Mouse (Mus musculus): Measurements from ENCODE around the gene Lingo1.

Lingo1 gene

DNA sequence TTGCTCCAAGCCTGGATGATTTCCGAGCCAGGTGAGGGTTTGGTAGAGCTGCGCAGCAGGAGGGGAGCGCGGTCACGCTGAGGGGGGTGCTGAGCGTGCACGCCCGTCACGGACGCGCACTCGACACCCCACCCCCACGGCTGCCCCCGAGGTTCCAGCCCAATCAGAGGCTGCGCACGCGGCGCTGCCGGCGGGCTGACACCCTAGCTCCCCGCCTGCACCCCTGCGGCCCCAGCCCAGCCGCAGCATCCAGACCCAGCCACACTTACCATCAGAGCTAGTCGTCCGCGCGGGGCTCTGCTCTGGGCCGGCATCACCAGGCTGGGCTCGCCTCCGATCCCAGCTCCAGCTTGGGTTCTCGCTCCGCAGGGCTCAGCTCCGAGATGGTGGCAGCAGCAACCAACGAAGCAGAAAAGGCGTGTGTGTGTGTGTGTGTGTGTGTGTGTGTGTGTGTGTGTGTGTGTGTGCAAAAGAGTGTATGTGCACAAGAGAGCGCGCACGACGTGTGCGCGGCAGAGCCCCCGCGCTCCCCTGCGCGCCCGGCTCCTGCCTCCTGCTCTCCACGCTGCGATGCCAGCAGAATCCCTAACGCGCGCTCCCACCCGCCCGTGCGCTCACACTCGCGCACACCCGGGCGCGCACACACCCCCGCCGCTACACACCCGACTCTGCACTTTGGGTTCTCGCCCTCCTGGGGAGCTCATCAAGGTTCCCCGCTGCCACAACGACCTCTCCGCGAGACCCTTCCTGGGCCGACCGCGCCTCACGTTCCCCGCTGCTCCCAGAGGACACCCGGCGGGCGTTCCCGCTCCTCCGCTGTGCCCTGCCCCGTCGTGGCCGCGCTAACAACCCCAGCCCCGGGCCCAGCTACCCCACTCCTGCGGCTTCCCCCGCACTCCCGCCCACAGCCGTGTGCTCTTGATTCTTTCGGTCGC lies at the start of gene Lingo1:
TSS of gene Lingo1 (minus strand) at position 748 of the 935 bp plus-strand sequence.
- peak; percentile 63 to 64 for DNase-seq (ENCODE audit: low spot score in 2 of 2)

DNA sequence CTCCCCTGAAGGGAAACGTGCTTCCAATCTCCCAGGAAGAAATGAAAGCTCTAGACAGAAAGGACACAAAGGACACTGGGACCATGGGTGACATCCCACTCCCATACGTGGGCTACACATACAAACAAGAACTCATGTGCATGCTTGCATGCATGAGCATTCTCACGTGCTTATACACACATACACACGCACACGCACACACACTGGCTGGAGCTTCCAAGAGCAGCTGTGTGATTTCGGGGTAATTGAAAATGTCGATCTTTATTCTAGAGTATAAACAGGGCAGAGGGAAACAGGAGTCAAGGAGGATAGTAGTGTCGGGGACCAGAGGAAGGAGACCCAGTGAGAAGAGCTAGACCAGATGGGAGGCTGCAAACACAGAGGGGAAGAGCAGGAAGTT lies 48.4 kb upstream of the Lingo1 start:
- no peak for DNase-seq (ENCODE audit: low spot score in 2 of 2)

DNA sequence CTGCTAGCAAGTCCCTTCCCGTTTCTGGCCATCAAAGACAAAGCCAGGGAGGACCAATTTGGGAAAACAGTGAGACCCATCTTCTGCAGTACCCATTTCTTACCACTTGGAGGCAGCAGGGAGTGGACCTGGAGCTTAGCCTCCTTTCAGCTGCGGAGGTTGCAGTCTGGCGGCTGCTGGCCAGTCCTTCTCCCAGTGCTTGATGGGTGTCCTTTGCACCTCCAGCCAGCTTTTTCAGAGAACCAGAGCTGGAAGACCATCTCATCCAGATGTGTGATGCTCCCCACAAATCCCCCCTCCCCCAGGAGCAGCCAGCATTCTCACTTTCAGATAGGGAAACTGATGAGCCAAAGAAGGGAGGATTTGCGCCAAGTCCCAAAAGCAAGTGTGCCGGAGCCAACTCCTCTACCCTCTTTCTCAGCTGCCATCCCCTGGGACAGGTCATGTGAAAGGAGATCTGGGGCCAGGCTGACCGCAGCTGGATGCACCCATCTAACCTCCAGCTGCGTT lies 47.5 kb upstream of the Lingo1 start:
- DNase-seq (ENCODE audit: low spot score in 2 of 2): peak in 1 of 2 experiments; percentile 72

GRCm38 (mm10) chr9:56842303-56842719 lies 46.0 kb upstream of the Lingo1 start:
- no peak for DNase-seq (ENCODE audit: low spot score in 2 of 2)

- DNase-seq (ENCODE audit: low spot score in 2 of 2): no peak
Observed at GRCm38 (mm10) chr9:56841864-56842263, 45.6 kb upstream of the Lingo1 start.

DNA sequence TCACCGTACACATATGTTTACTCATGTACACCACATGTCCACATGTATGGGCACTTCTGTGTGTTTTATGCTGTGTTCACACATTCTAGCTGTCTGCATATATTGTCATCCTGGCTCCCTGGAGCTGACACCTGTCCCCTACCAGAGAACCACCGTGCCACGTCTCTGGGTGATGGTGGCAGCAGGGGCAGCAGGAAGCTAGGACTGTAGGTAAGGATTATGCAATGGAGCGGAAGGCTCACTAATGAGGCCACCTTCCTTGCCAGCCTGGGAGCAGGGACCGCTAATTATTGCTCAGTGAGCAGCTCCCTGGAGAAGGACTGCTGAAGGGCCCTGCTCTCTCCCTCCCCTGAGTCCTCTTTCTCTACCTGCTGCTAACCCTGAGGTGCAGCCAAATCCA lies 44.5 kb upstream of the Lingo1 start:
- DNase-seq (ENCODE audit: low spot score in 2 of 2): no peak

- no peak for DNase-seq (ENCODE audit: low spot score in 2 of 2)
Observed at GRCm38 (mm10) chr9:56835152-56835551, 38.9 kb upstream of the Lingo1 start.

GRCm38 (mm10) chr9:56832900-56833299 lies 36.6 kb upstream of the Lingo1 start:
- DNase-seq (ENCODE audit: low spot score in 2 of 2): no peak

- no peak for DNase-seq (ENCODE audit: low spot score in 2 of 2)
Observed at GRCm38 (mm10) chr9:56831904-56832303, 35.6 kb upstream of the Lingo1 start.

DNA sequence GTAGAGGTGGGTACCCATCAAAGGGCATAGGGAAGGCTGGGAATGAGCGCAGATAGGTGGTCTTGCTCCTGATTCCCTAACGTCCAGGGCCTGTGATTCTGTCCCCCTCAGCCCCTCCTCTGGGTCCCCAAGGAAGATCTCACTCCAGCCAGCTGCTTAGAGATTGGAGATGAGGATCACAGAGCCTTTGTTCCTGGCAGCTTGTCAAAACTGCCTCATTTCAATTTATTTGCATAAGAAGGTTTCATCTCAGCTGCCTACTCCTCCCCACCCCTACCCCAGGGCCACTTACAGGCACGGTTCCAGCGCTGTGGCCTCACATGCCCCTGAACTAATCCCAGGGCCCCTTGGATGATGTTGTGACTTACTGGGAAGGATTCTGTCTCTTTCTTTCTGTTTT lies 33.9 kb upstream of the Lingo1 start:
- no peak for DNase-seq (ENCODE audit: low spot score in 2 of 2)

- DNase-seq (ENCODE audit: low spot score in 2 of 2): no peak
Observed at GRCm38 (mm10) chr9:56828841-56829240, 32.6 kb upstream of the Lingo1 start.

- DNase-seq (ENCODE audit: low spot score in 2 of 2): no peak
Observed at GRCm38 (mm10) chr9:56828146-56828545, 31.9 kb upstream of the Lingo1 start.

- no peak for DNase-seq (ENCODE audit: low spot score in 2 of 2)
Observed at GRCm38 (mm10) chr9:56825476-56826213, 29.4 kb upstream of the Lingo1 start.

GRCm38 (mm10) chr9:56824900-56825299 lies 28.6 kb upstream of the Lingo1 start:
- no peak for DNase-seq (ENCODE audit: low spot score in 2 of 2)

GRCm38 (mm10) chr9:56810916-56811315 lies 14.6 kb upstream of the Lingo1 start:
- no peak for DNase-seq (ENCODE audit: low spot score in 2 of 2)

- no peak for DNase-seq (ENCODE audit: low spot score in 2 of 2)
Observed at GRCm38 (mm10) chr9:56807990-56808389, 11.7 kb upstream of the Lingo1 start.

DNA sequence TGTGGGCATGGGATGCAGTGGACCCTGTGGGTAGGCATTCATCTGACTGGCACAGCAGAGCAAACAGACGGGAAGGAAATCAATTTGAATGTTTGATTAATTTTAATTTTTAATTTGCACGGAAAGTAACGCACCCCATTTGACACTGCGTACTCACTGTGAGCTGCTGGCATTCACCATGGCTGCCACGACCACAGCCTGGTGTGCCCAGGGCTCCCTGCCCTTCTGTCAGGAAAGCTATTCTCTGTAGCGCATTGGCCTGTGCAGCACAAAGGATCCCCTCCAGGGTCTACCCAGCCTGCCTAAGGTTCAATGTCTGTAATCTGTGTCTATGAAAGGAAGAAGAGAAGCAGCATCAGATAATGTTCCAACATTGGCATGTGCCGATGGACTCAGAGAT lies 6.9 kb upstream of the Lingo1 start:
- DNase-seq (ENCODE audit: low spot score in 2 of 2): no peak

DNA sequence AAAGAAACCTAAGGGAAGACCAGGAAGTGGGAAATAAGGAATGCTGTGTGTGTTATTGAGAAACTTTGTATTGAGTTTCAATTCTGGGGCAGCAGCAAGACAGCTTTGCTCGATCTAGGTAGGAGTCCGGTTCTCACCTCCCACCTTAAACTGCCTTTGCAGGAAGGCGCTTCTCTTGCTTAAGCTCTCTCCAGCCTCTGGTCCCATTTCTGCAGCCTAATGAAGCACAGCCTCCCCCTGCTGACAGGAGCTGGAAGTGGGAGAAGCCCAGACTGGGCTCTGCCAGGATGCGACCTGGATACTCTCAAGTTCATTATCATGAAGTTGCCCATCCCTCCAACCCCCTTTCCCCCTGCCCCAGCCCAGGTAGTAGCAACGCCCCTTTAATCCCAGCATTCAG lies 1.6 kb upstream of the Lingo1 start:
- peak; percentile 46 to 71 for DNase-seq (ENCODE audit: low spot score in 2 of 2)

- peak in 1 of 2 experiments; percentile 37 for DNase-seq (ENCODE audit: low spot score in 2 of 2)
Observed at GRCm38 (mm10) chr9:56796656-56797131, 426 bp upstream of the Lingo1 start.

DNA sequence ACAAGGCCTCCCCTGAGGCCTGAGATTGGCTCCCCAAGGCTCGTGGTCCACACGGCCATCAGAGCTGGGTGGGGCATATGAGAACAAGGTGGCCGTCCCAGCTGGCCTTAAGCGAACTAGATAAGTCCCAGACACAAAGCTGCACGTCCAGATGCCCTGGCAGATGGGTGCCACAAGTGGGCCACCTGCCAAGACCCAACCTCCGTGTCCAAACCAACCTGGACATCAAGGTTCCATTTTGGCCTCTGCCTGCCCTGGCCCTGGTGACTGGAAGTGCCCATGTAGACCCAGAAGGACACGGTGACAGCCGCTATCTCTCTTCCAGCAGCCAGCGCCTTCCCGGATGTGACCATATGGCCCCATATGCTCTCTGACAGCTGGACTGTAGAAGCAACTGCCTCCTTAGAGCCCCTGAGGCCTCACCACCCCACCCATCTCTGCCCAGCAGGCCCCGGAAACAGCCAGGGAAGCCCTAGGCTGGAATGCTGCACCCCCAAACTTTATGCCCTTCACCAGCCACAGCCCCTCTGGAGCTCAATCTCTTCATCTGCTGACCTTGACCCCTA lies 4.5 kb downstream of the Lingo1 start:
- no peak for DNase-seq (ENCODE audit: low spot score in 2 of 2)

- no peak for DNase-seq (ENCODE audit: low spot score in 2 of 2)
Observed at GRCm38 (mm10) chr9:56784576-56784975, 11.7 kb downstream of the Lingo1 start.

Measured in frontal cortex, postnatal 14 days (tissue).